Mouse (Mus musculus) lung, embryonic 14.5 days (tissue): ENCODE measurements around the gene Ncam2. TPM values are rescaled to one million over a fixed set of nuclear protein-coding genes. Genes with fewer than 3 reads are reported as not detected.
A peak's percentile ranks its signal among the peaks of the same experiment; 100 is the strongest.

Source experiments
- ATAC-seq: fragments of 200-750 bp; cut with Nextera tagmentation; 2 replicates; pipeline ENCODE4 v1.8.0; 2017; ENCODE audit warnings: mild to moderate bottlenecking, moderate TSS enrichment, moderate library complexity; ENCODE audit not compliant: insufficient read depth
- DNase-seq: peaks from one replicate; pipeline ENCODE4 v3.0.0-alpha.2; 2015
- H3K27ac ChIP-seq: fragments of 300-500 bp; sonication (generic); 2 replicates; pipeline ENCODE4 v1.5.1; 2014; ENCODE audit warnings: low read depth, mild to moderate bottlenecking, moderate library complexity
- H3K27me3 ChIP-seq: fragments of 300-500 bp; sonication (generic); 2 replicates; pipeline ENCODE4 v1.6.1; 2014; ENCODE audit warnings: low read length, control low read depth; ENCODE audit not compliant: insufficient read depth
- H3K36me3 ChIP-seq: fragments of 300-500 bp; sonication (generic); 2 replicates; pipeline ENCODE4 v1.6.1; 2014; ENCODE audit warnings: control low read depth; ENCODE audit not compliant: insufficient read depth
- H3K4me1 ChIP-seq: fragments of 300-500 bp; sonication (generic); 2 replicates; pipeline ENCODE4 v1.6.1; 2014; ENCODE audit warnings: antibody characterized with exemption, control low read depth; ENCODE audit not compliant: insufficient read depth
- H3K4me2 ChIP-seq: fragments of 300-500 bp; sonication (generic); 2 replicates; pipeline ENCODE4 v1.6.1; 2014; ENCODE audit warnings: mild to moderate bottlenecking
- H3K4me3 ChIP-seq: fragments of 300-500 bp; sonication (generic); 2 replicates; pipeline ENCODE4 v1.5.1; 2014; ENCODE audit warnings: low read depth, low read length
- H3K9ac ChIP-seq: fragments of 300-500 bp; sonication (generic); 2 replicates; pipeline ENCODE4 v1.6.1; 2014
- H3K9me3 ChIP-seq: fragments of 300-500 bp; sonication (generic); 2 replicates; pipeline ENCODE4 v1.6.1; 2016; ENCODE audit warnings: low read depth, low read length, control low read depth
- CTCF ChIP-seq: IDR thresholded peaks from 2 replicates; pipeline ENCODE4 v1.5.1; 2016; ENCODE audit warnings: antibody characterized with exemption, low read depth
- WGBS: fragments of 180-500 bp; shearing (Covaris S2); extraction: QIAGEN DNeasy Blood & Tissue Kit; methylation state at CpG from one replicate; pipeline ENCODE4 v1.1.7; 2014; 5-methylcytosine and 5-hydroxymethylcytosine counted together
- polyA plus RNA-seq: library from polyadenylated mRNA; unstranded; fragments of >200 nt; fragmentation: Nextera tagmentation; extraction: Ambion mirVana; gene quantifications from 2 replicates; pipeline ENCODE4 v1.2.1, GENCODE M21; 2014

The Ncam2 gene
- polyA plus RNA-seq, 1 experiment from 2014 or later, result 0.07 TPM

DNA sequence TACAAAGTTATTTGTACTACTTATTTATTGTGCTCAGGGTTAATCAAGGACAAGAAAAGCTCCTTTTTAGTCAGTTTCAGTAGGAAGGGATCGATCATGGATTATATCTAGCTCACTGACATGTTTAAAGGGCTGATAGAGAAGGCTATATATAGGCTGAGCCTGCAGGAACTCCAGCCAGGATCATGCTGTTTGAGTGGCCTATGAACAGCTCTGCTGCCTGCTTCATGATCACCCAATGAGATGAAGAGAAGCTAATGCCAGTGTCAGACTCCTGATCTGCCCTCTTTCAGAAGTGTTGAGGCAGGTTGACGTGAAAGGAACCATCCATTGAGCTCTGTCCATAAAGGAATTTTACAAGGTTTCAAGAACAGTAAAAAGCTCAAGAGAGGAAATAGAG, 103.3 kb downstream of the Ncam2 start:
- ATAC-seq, result no peak
- no peak for DNase-seq
- no peaks in the 10 kb centered on the region for H3K36me3 ChIP-seq
- no peak overlapping the region for H3K9ac ChIP-seq
- 71% methylated on average over 2 of the region's 2 CpGs for WGBS
- no peak overlapping the region for H3K27ac ChIP-seq
- no peak for TF ChIP-seq CTCF
- H3K9me3 ChIP-seq, result no peaks in the 10 kb centered on the region
- H3K4me1 ChIP-seq, result no peaks in the 10 kb centered on the region
- H3K4me3 ChIP-seq, result no peak overlapping the region
- H3K27me3 ChIP-seq, result no peaks in the 10 kb centered on the region
- no peak overlapping the region for H3K4me2 ChIP-seq

DNA sequence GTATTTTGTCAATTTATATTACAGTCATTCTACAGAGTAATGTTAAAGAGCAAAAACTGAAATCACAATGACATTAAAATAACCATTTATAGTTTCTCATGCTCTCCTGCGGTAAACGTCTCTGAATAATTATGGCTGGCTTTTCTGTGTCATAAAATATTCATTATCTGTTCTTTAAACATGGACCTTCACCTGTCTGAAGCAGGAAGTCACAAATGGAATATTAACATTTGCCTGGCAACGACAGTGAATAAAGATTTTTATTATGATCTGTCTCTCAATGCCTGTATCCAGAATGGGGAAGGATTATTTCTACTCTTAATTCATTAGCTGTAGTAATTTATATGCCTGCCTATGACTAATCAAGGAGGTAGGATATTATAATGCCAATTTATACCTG, 108.7 kb downstream of the Ncam2 start:
- Histone ChIP-seq H3K27ac (no peak overlapping the region), H3K4me2 (no peak overlapping the region), H3K36me3 (no peaks in the 10 kb centered on the region), H3K9me3 (no peaks in the 10 kb centered on the region), H3K4me3 (no peak overlapping the region), H3K4me1 (no peaks in the 10 kb centered on the region), H3K9ac (no peak overlapping the region), H3K27me3 (no peaks in the 10 kb centered on the region)
- no peak for DNase-seq
- ATAC-seq, result no peak
- WGBS, result 82% methylated on average over 3 of the region's 3 CpGs
- no peak for TF ChIP-seq CTCF

GRCm38 (mm10) chr16:81319037-81319436, 118.5 kb downstream of the Ncam2 start:
- H3K9ac ChIP-seq, result no peak overlapping the region
- H3K27ac ChIP-seq, result no peak overlapping the region
- H3K4me1 ChIP-seq, result no peaks in the 10 kb centered on the region
- H3K4me2 ChIP-seq, result no peak overlapping the region
- H3K27me3 ChIP-seq, result no peaks in the 10 kb centered on the region
- ATAC-seq (no peak), DNase-seq (no peak)
- H3K36me3 ChIP-seq, result no peaks in the 10 kb centered on the region
- 89% methylated on average over 1 of the region's 1 CpGs for WGBS
- H3K9me3 ChIP-seq, result no peaks in the 10 kb centered on the region
- no peak for TF ChIP-seq CTCF
- no peak overlapping the region for H3K4me3 ChIP-seq

- Histone ChIP-seq H3K9me3 (no peaks in the 10 kb centered on the region), H3K36me3 (no peaks in the 10 kb centered on the region), H3K27me3 (no peaks in the 10 kb centered on the region), H3K4me1 (no peaks in the 10 kb centered on the region), H3K4me2 (no peak overlapping the region), H3K4me3 (no peak overlapping the region), H3K27ac (no peak overlapping the region), H3K9ac (no peak overlapping the region)
- 14% methylated on average over 2 of the region's 2 CpGs for whole genome bisulfite sequencing
- peak; percentile 83 for DNase-seq
- peak; percentile 65 for TF ChIP-seq CTCF
- no peak for ATAC-seq
Measured at GRCm38 (mm10) chr16:81330539-81330938, 130.0 kb downstream of the Ncam2 start.

DNA sequence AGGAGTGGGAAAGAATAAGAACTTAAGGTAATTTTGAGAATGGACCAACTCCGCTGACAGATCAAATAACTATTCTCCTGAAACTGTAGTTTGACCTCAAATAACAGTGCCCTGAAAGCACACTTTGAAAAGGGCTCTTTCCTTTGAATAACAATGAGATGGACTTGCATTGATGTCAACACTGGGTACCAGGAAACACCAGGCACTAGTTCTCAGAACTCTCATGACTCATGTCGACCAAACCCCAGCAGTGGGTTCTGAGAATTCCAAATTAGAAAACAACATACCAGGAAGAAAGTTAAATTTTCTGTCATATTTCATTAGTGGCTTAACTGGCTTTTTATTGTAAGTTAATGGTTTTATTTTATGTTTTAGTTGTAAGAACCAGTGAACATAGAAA, 165.4 kb downstream of the Ncam2 start:
- Histone ChIP-seq H3K9ac (no peak overlapping the region), H3K4me1 (no peaks in the 10 kb centered on the region), H3K9me3 (no peaks in the 10 kb centered on the region), H3K4me2 (no peak overlapping the region), H3K4me3 (no peak overlapping the region), H3K27me3 (no peaks in the 10 kb centered on the region), H3K36me3 (no peaks in the 10 kb centered on the region), H3K27ac (no peak overlapping the region)
- DNase-seq, result no peak
- no peak for TF ChIP-seq CTCF
- WGBS, result 70% methylated on average over 2 of the region's 2 CpGs
- ATAC-seq, result no peak

DNA sequence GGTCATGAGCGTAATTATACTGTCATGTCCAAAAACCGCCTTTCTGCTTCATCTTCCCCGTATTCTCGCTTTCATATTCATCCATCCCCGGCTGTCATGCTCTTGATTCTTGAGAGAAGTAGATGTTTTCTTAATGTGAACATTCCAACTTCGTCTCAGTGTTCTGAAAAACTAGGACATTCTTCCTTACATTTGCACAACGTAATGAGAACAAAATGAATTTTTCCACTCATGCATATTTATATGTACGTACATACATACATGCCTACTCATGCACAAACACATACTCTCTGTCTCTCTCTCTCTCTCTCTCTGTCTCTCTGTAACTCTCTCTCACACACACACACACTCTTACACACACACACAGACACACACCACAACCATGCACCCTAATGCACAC, 173.7 kb downstream of the Ncam2 start:
- DNase-seq (no peak), ATAC-seq (no peak)
- Histone ChIP-seq H3K4me3 (no peak overlapping the region), H3K4me1 (no peaks in the 10 kb centered on the region), H3K9ac (no peak overlapping the region), H3K4me2 (no peak overlapping the region), H3K27me3 (no peaks in the 10 kb centered on the region), H3K36me3 (no peaks in the 10 kb centered on the region), H3K27ac (no peak overlapping the region), H3K9me3 (no peaks in the 10 kb centered on the region)
- no peak for TF ChIP-seq CTCF
- 86% methylated on average over 8 of the region's 8 CpGs for WGBS

DNA sequence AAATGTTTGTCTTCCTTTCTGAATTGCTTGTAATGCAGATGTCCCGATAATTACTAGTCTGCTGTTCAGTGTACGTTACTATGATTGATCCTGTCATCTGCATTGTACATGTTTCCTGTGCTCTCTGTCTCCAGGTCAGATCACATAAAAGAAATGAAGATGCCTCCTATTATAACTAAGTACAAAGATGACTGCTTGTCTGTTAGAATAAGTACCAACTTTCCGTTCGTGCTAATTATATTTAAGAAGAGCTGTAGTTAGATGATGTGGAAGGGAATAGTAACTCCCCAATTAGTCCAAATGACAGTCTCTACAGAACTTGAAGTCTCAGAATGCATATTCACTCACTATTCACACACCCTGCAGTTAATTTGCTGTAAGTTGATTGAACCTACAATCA, 179.9 kb downstream of the Ncam2 start:
- ATAC-seq, result no peak
- H3K9me3 ChIP-seq, result no peaks in the 10 kb centered on the region
- no peaks in the 10 kb centered on the region for H3K4me1 ChIP-seq
- no peaks in the 10 kb centered on the region for H3K27me3 ChIP-seq
- no peak overlapping the region for H3K4me3 ChIP-seq
- H3K27ac ChIP-seq, result no peak overlapping the region
- DNase-seq, result no peak
- H3K9ac ChIP-seq, result no peak overlapping the region
- H3K36me3 ChIP-seq, result no peaks in the 10 kb centered on the region
- no peak overlapping the region for H3K4me2 ChIP-seq
- 84% methylated on average over 4 of the region's 4 CpGs for WGBS
- TF ChIP-seq CTCF, result no peak

DNA sequence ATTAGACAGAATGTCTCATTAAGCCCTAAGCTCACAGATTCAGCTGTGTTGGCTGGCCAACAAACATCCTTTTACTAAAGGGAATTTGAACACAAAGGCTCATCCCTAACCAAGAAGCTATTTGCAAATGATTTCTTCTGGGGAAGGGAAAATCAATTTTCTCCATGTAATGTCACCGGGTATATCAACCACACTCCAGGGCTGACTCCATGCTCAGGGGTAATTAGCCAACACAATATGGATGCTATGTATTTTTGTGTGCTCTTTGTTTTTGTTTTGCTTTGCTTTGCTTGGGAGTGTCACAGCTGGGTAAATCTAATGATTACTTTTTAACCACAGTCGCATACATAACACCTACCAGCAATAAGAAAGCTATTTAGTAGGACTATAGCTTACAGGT, 188.1 kb downstream of the Ncam2 start:
- Histone ChIP-seq H3K4me1 (no peaks in the 10 kb centered on the region), H3K9me3 (no peaks in the 10 kb centered on the region), H3K27me3 (no peaks in the 10 kb centered on the region), H3K4me3 (no peak overlapping the region), H3K27ac (no peak overlapping the region), H3K36me3 (no peaks in the 10 kb centered on the region), H3K4me2 (no peak overlapping the region), H3K9ac (no peak overlapping the region)
- 88% methylated on average over 2 of the region's 2 CpGs for WGBS
- ATAC-seq (no peak), DNase-seq (no peak)
- TF ChIP-seq CTCF, result no peak
